In the genomic region with DNA sequence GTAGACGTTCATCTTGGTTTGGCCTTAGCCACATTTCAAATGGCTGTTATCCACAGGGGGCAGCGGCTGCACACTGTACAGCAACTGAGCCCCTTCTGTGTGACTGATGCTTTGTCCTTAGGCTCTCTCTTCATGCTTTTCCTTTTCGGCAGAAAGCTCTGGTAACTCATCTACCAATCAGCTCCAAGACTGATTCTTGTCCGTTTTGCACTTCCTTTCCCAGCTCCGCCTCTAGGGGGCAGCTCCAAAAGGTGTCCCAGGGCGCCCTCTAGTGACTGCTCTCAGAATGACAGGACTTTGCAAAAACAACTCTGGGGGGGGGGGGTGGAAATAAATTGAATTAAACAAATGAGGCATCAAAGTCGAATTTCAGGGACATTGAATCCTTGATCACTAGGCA, we compare ENCODE assay signal across 9 mouse cellular contexts.
DNase-seq lines count a peak whose midpoint lies in the region; ATAC-seq and TF ChIP-seq lines count a peak whose summit lies in the region.
"Had no signal": no experiment of that assay in that cellular context is flagged by ENCODE, and none has a peak within 500 bp of the region (broad histone marks: within the 10 kb centered on the region; RNA-seq: fewer than 3 reads in every experiment).

No protein-coding gene starts in this region.

- no peaks in the 10 kb centered on the region for H3K9me3 ChIP-seq in midbrain, embryonic 10.5 days (replicated peaks)
- no peaks in the 10 kb centered on the region for H3K9me3 ChIP-seq in midbrain, embryonic 16.5 days (replicated peaks; ENCODE audit: control insufficient read depth, low read length, poor library complexity, severe bottlenecking)
- H3K9me3 ChIP-seq in limb, embryonic 11.5 days (ENCODE audit: control insufficient read depth, low read length): no peaks in the 10 kb centered on the region
- H3K9me3 ChIP-seq: heart, embryonic 15.5 days had no signal

- 36% methylated on average over 7 of the region's 7 CpGs for WGBS in midbrain, embryonic 10.5 days
- 24% methylated on average over 7 of the region's 7 CpGs for WGBS in midbrain, embryonic 16.5 days
- 43% methylated on average over 7 of the region's 7 CpGs for WGBS in limb, embryonic 11.5 days

- no peak for TF ChIP-seq POLR2A in bone marrow macrophage, adult 2 months (IDR thresholded peaks at IDR 0.05; ENCODE audit: borderline replicate concordance, low read depth, low read length)
- TF ChIP-seq POLR2A in embryonic fibroblast, embryonic 13.5 days (IDR thresholded peaks at IDR 0.05; ENCODE audit: low read depth, low read length): no peak

- DNase-seq in midbrain, embryonic 10.5 days (ENCODE audit: low spot score): peak; percentile 72
- DNase-seq in limb, embryonic 11.5 days (ENCODE audit: low spot score): peak; percentile 89
- peak; percentile 52 for DNase-seq in ovary, postnatal 10 days (ENCODE audit: low spot score)
- DNase-seq in thymus, postnatal 0 days (ENCODE audit: low spot score): peak; percentile 91

- H3K36me3 ChIP-seq in midbrain, embryonic 10.5 days: no peaks in the 10 kb centered on the region
- H3K36me3 ChIP-seq in midbrain, embryonic 16.5 days (ENCODE audit: control insufficient read depth, insufficient read depth, low read length): no peaks in the 10 kb centered on the region
- H3K36me3 ChIP-seq in limb, embryonic 11.5 days (ENCODE audit: control insufficient read depth, insufficient read depth, low read length): no peaks in the 10 kb centered on the region
- H3K36me3 ChIP-seq: heart, embryonic 15.5 days had no signal

- no peak overlapping the region for H3K9ac ChIP-seq in midbrain, embryonic 16.5 days (ENCODE audit: low read depth, low read length)
- H3K9ac ChIP-seq in limb, embryonic 11.5 days (ENCODE audit: low read length): no peak overlapping the region
- H3K9ac ChIP-seq: heart, embryonic 15.5 days had no signal

- H3K27me3 ChIP-seq in midbrain, embryonic 10.5 days (ENCODE audit: low read depth, poor library complexity, severe bottlenecking): peaks cover 23% of the 10 kb centered on the region
- peaks cover 2% of the 10 kb centered on the region; the same call in 1 of the 2 replicates for H3K27me3 ChIP-seq in midbrain, embryonic 16.5 days (ENCODE audit: control insufficient read depth, insufficient read depth, low read depth, low read length)
- H3K27me3 ChIP-seq in limb, embryonic 11.5 days (ENCODE audit: control insufficient read depth, insufficient read depth, low read length): no peaks in the 10 kb centered on the region
- H3K27me3 ChIP-seq: heart, embryonic 15.5 days had no signal

- no peak for ATAC-seq in midbrain, embryonic 16.5 days
- peak; percentile 64 for ATAC-seq in inflammation-experienced regulatory T-cells, adult 6 months
- ATAC-seq in limb, embryonic 11.5 days (ENCODE audit: insufficient number of reproducible peaks, low FRiP score, low TSS enrichment, low read depth): no peak

- H3K4me2 ChIP-seq in midbrain, embryonic 16.5 days (ENCODE audit: low read length): no peak overlapping the region
- H3K4me2 ChIP-seq in limb, embryonic 11.5 days (ENCODE audit: low read depth, severe bottlenecking): no peak overlapping the region
- H3K4me2 ChIP-seq: heart, embryonic 15.5 days had no signal

- TF ChIP-seq CTCF in bone marrow macrophage, adult 2 months (IDR thresholded peaks at IDR 0.05; ENCODE audit: low read depth, low read length): peak; percentile 100
- TF ChIP-seq CTCF in embryonic fibroblast, embryonic 13.5 days (IDR thresholded peaks at IDR 0.05; ENCODE audit: borderline replicate concordance, insufficient read depth, low read length): peak; percentile 65

- H3K4me3 ChIP-seq in midbrain, embryonic 10.5 days: no peak overlapping the region
- H3K4me3 ChIP-seq in midbrain, embryonic 16.5 days (ENCODE audit: low read depth, low read length): no peak overlapping the region
- no peak overlapping the region for H3K4me3 ChIP-seq in bone marrow macrophage, adult 2 months (ENCODE audit: insufficient read depth, low read length)
- no peak overlapping the region for H3K4me3 ChIP-seq in embryonic fibroblast, embryonic 13.5 days (ENCODE audit: insufficient read depth, low read length)
- H3K4me3 ChIP-seq in limb, embryonic 11.5 days (ENCODE audit: low read depth, low read length): no peak overlapping the region
- H3K4me3 ChIP-seq: heart, embryonic 15.5 days had no signal

- H3K4me1 ChIP-seq in midbrain, embryonic 10.5 days: peaks cover 10% of the 10 kb centered on the region
- H3K4me1 ChIP-seq in midbrain, embryonic 16.5 days (ENCODE audit: control insufficient read depth, insufficient read depth, low read length): no peaks in the 10 kb centered on the region
- H3K4me1 ChIP-seq in bone marrow macrophage, adult 2 months (ENCODE audit: control insufficient read depth, insufficient read depth, low read length): no peaks in the 10 kb centered on the region
- H3K4me1 ChIP-seq in embryonic fibroblast, embryonic 13.5 days (ENCODE audit: control insufficient read depth, insufficient read depth, low read length): no peaks in the 10 kb centered on the region
- H3K4me1 ChIP-seq in limb, embryonic 11.5 days (ENCODE audit: control insufficient read depth, insufficient read depth, low read length): peaks cover 2% of the 10 kb centered on the region; the same call in 1 of the 2 replicates
- H3K4me1 ChIP-seq: heart, embryonic 15.5 days had no signal

- no peak overlapping the region for H3K27ac ChIP-seq in midbrain, embryonic 10.5 days (replicated peaks)
- no peak overlapping the region for H3K27ac ChIP-seq in midbrain, embryonic 16.5 days (ENCODE audit: low read length)
- no peak overlapping the region for H3K27ac ChIP-seq in bone marrow macrophage, adult 2 months (ENCODE audit: insufficient read depth, low read depth, low read length)
- H3K27ac ChIP-seq in embryonic fibroblast, embryonic 13.5 days (ENCODE audit: insufficient read depth, low read length): no peak overlapping the region
- no peak overlapping the region for H3K27ac ChIP-seq in limb, embryonic 11.5 days (replicated peaks; ENCODE audit: low read depth, low read length)
- H3K27ac ChIP-seq: heart, embryonic 15.5 days had no signal
